Mouse (Mus musculus) CD4-positive, CD25-positive, alpha-beta regulatory T cell, adult 4 months (primary cell): ENCODE measurements around the gene Fpr1. TPM values are rescaled to one million over a fixed set of nuclear protein-coding genes. Genes with fewer than 3 reads are reported as not detected.
"Not testable (repeated sequence)": the region's sequence is repeated elsewhere in the genome, so short reads cannot be mapped to it uniquely, and the experiment has no call there.

Experiments used
- ATAC-seq: one replicate; pipeline ENCODE4 v1.8.0; 2017
- polyA plus RNA-seq, 2 experiments: library from polyadenylated mRNA; unstranded; fragments of 100-300 nt; shearing (Covaris generic); gene quantifications; one replicate each; pipeline ENCODE4 v1.2.1; 2017

Gene Fpr1
- polyA plus RNA-seq, 2 experiments from 2014 or later = not detected

DNA sequence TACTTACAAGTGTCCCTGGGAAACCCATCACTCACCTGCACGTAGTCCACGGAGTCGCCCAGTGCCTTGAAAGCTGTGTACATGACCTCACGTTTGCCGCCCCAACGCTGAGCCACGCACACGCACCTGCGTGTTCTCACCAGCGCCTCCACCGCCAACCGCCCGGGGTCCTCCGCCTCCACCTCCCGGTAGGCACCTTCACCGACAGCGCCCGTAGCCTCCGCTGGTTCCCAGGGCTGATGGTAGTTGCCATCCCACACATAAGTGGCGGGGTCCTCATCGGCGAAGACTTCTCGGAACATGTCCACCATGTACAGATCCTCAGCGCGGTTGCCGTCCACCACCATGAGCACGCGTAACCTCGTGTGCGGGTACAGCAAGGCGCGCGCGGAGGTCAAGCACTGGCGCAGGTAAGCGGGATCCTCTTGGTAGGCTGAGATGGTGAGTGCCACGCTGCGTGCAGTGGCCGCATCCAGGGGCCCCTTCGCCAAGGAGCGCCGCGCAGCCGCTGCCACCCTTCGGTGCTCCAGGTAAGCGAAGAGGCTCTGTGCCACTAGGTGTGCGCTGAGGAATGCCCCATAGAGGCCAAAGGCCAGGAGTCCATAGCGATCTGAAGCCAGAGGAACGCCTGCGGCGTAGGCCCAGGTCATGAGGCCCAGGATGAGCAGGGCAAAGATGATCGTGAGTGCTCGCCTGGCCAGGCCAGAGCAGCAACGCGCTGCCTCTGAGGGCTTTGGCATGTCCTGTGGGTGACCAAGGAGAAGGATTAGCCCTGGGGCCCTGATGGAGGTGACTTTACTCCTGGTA, 33.6 kb downstream of the Fpr1 start:
- no peak for ATAC-seq

DNA sequence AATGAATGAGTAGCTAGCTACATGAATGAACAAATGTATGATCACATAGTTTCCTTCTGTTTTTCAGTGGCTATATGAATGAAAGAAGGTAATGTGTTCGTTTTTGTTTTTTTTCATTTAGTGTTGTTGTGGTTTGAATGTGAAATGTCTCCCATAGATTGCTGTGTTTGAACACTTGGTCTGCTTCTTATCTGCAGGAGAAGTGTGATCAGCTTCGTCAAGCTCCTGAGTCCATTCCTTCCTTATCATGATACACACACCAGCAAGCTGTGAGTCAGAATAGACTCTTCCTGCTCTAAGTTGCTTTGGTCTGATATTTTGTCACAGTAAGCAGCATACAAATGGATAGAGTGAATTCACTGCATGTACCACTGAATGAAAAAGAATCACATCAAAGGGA, 34.8 kb downstream of the Fpr1 start:
- ATAC-seq = no peak

DNA sequence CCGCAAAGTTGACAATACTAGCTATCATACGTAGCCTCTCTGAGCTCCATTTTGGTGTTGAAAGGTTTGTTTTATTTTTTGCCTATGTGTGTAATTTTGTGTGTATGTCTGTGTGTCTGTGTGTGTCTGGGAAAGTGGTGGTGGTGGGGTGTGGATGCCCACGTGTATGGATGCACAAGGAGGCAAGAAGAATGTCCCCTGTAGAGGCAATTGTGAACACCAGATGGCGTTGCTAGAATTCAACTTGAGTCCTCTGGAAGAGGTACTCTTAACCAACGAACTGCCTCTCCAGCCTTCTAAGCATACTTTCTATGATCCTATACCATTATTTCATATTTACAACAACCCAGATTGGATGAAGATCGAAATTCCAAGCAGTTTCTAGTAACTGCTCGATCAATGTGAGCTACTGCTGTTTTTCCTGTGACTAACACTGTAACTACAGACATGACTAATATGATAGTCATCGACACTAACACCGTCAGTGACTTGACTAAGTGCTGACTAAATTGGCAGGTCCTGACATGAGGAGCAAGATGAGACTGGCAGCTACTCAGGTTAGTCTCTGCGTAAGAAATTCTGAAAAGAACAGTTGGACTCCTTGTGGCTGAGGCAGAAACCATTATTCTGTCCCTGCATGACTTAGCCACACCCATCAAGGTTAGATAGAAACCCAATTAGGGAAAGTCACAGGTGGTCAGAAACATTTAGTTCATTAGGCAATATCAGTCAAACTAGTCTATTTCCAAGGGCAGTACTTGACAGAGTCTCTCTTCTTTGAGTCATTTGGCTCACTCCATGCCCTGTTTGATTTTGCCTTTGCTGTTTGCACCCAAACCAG, 38.3 kb downstream of the Fpr1 start:
- peak; percentile 76 for ATAC-seq

DNA sequence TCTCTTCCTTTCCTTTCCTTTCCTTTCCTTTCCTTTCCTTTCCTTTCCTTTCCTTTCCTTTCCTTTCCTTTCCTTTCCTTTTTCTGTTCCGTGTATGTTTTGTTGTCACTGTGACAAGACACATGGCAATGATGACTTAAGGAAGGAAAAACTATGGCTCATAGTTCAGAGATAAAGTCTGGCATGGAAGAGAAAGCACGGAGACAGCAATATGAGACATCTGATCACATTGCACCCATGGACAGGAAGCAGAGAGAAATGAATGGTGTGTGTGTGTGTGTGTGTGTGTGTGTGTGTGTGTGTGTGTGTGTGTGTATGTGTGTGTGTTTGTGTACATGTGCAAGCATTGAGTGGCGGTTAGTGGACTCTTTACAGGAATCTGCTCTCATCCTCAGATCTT, 39.1 kb downstream of the Fpr1 start:
- not testable (repeated sequence) for ATAC-seq

DNA sequence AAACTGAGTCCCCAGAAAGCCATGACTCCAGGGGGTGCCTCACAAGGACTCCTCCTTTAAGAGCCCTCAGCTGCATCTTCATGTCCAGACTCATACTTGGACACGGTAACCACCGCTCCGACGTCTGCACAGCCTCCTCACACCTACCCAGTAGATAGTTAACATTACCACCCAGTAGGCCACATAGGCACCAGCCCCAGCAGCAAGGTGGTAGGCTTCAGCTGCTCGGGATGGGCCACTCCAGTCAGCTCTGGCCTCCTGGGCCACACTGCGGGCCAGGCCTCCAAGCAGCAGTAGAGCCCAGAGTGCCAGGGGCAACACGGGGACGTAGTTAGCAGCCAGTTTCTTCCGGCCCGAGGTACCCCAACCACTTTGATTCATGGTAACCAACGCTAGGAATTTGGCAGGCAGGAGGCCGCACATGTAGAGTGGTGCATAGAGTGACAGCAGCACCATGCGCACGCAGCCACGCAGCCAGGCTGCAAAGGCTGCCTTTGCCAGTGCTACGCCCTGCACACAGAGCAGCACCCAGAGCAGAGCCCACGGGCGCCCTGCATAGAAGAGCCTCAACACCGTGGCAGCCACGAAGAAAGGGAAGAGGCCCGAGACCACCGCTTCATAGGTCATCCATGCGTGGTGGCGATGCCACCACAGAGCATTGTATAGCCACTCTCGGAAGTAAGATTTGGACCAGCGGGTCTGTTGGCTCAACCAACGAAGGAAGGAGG, 40.0 kb downstream of the Fpr1 start:
- no peak for ATAC-seq

DNA sequence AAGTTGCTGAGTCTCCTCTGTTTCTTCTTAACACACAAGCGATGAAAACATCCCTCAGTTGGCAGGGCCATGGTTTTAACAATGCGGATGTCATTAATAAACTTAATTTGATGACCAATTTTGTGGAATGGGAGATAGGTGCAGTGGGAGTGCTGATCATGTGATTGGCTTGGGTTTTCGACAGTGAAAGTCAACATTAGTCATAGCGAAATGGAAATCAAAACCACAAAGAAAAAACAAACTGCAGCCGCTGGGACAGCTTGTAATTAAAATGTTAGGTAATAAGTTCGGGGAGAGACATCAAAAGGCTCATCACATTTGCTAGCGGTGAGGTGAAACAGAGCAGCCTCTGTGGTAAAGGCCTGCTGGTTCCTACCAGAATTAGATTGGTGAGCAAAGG, 42.9 kb downstream of the Fpr1 start:
- ATAC-seq = no peak

DNA sequence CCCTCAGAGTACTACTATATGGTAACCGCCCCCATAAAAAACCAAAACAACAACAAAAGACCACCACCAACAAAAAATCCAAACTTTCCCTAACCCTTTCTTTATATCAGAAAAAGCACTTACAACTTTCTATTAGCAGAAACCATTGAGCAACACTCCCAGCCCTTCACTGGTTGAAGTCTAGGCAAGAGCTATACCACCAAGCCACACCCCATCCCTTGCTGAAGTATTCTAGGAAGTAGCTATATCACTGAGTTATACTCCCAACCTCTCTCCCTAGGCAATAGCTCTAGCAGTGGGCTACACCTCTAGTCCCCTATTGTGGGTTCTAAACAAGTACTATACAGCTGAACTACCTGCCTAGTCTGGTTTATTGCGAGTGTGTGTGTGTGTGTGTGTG, 44.5 kb downstream of the Fpr1 start:
- ATAC-seq = no peak

DNA sequence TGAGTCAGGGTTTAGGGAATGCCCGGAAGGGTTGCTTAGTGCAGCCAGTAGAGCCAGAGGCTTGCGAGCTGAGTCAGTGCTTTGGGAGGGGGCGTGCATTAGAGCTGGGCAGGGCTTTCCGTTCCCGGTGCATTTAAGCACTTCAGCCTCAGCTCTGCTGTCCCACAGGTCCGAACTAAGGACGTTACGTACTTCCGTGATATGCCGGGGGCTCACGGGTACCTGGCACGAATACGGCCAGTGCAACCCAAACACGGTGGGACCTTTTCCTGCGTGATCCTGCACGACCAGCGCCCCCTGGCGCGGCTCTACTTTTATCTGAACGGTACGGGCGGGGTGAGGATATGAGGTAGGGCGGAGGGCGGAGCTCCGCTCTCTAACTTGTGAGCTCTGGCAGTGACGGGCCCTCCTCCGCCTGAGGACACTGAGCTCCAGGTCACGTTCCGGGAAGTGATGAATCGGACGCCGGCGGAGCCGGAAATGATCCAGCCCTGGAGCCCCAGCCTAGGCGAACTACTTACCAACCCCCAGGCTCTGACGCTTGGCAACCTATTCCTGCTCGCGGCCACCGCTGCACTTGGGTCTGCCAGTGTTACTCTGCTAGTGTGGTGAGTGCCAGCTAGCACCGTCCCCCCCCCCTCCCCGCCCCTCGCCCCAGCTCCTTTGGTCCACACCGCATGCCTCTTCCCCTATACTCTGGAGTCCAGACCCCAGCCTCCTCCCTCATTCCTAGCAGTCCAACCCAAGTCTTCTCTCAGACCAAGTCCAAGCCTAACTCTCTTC, 45.6 kb downstream of the Fpr1 start:
- peak; percentile 95 for ATAC-seq

DNA sequence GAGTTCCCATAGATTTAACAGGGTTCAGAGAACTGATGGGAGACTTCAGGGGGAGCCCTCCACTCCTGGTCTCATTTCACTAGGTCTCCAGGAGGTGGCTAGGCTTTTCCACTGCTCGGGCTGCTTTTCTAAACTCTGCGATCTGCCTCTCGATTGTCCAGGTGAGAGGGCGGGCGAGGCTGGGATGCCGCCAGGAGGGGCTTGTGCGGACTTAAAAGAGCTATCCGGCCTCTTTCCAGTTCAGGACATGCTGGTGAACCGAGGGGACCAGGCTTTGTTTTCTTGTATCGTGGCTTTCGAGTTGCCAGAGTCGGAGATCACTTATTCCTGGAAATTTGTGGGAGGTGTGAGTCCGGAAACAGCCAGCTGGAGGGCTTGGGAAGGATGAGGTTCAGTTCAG, 46.3 kb downstream of the Fpr1 start:
- ATAC-seq = no peak

DNA sequence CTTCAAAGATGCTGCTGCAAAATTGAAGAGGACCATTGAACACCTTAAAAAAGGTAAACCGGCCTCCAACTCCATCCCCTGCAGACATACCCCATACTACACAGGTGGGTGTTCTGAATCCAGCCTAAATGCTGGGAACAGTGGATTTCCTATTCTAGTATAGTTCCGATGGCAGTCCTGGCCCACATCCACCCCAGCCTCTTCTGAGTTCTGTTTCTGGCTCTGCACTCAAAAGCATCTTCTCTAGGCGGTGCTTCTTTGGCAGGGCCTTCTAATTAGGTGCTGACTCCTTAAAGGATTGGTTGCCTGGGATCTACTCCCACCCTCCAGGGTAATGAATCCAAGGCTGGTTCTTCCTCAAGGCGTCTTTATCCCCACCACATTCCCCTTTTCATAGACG, 47.6 kb downstream of the Fpr1 start:
- no peak for ATAC-seq

DNA sequence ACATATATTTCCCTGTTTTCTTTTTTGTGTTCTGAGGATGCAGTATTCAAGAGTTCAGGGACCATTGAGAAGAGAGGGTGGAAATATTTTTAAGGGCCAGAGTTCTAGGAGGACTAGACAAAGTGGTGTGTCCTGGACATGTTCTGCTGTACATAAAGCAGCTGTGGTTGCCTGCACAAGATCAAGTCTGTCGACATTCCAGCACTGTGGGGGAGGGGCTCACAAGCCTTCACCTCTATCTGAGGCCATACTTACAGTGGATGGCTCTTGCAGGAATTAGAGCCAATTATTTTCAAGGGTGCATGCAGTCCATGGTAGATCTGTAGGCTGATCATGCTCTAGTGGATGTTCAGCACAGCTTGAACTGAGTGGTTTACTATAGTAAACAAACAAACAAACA, 48.8 kb downstream of the Fpr1 start:
- ATAC-seq = no peak

DNA sequence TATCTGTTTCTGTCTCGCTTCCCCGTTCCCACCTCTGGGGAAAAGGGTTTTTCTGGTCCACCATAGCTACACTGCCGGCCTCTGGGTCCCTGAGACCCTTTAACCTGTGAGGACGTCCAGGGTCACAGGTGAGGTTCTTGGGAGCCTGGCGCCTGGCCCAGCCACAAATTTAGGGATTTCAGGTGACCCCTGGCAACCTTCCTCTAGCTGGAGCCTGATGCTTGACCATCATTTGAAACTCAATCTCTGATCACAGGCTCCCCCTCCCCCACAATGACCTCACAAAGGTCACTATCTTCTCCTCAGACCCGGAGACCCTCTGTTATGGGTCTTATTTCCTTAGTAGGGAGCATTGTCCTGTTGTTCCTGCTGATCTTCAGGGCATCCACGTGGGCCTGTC, 53.0 kb downstream of the Fpr1 start:
- ATAC-seq = no peak

DNA sequence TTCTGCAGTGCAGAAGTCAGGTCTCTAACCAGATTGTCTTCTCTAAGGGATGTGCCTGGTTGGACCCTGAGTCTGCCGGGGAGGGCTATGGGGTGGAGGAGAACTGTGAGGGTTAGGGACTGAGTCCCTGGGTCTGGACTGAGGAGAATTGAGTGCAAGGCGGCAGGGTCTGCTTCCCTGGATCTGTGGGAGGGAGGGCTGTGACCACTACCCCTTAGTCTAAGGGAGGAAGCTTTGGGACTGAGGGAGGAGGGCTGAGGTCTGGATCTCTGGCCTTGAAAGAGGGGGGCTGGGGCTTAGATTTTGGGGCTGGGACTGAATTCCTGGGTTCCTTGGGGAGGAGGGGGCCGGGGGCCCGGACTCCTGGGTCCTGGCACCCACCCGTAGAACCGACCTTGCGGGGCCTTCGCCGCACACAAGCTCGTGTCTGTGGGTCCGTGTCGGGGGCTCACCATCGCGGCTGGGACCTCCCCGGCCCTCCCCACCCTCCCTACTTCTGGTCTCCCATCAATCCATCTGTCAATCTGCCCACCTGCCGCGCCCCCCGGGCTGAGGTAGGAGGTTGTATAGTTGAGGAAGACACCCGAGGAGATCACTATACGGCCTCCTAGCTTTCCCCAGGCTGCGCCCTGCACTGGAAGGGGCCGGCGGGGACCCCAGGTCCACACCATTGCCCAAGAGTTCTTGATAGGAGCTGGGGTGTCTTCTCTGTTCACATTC, 53.8 kb downstream of the Fpr1 start:
- ATAC-seq = no peak

DNA sequence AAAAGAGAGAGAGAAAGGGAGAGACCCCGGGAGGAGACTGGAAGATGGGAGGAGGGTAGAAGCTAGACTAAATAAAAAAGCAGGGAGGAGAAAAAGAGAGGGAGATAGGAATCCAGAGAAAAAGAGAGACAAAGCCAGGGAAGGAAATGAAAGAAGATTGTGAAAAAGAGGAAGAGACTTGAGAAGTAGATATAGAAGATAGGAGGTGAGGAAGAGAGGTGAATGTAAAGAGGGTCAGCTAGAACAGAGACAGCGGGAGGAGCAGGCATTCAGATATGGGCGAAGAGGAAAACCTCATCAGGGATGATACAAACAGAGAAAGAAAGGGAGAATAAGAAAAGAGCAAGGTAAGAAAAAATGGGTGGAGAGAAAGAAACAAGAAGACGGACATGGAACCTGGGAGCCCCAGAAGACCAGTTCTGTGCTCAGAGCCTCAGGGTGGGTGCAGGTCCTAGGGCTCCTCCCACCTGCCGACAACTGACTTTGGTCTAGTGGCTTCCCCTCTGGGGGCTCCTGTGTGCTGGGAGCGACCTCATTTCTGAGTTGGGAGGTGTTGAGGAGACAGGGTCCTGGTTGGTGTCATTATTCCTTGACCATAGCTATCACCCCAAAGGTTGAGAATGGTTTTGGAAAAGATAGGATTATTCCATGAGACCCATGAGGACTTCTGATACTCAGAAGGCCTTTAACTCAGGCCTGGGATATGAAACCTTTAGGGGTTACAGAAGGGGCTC, 54.5 kb downstream of the Fpr1 start:
- no peak for ATAC-seq

DNA sequence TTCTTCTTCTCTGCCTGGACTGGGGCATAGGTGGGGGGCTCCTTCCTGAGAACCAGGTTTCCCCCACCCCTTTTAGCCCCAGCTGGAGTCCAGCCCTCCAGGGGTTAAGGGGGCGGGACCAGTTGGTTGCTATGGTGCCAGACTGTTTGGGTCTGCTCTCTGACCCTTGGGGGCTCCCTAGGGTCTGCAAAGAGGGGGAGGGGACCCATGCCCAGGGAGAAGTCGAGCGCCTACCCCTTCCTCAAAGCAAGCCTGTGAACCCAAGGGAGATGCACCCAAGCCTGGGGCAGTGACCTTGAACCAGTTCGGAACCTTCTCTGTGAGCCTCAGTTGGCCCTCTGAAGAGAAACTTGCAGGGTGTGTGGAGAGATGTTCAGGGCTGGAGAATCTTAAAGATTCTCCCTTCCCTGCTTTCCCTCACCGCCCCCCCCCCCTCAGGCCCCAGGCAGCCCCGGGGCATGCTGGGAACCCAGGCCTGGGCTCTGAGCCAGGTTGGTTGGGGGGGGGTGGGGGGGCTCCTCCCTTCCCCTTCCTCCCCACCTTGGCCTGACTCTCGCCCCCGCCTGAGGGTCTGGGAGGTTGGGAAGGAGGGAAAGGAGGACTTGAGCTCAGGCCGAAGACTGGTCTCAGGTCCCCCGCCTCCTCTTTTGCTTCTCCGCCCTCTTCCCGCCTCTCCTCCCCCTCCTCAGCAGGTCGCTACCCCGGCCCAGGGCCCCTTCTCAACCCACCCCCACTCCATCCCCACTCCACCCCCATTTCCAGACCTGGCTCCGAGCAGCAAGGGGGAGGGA, 55.4 kb downstream of the Fpr1 start:
- ATAC-seq = no peak

DNA sequence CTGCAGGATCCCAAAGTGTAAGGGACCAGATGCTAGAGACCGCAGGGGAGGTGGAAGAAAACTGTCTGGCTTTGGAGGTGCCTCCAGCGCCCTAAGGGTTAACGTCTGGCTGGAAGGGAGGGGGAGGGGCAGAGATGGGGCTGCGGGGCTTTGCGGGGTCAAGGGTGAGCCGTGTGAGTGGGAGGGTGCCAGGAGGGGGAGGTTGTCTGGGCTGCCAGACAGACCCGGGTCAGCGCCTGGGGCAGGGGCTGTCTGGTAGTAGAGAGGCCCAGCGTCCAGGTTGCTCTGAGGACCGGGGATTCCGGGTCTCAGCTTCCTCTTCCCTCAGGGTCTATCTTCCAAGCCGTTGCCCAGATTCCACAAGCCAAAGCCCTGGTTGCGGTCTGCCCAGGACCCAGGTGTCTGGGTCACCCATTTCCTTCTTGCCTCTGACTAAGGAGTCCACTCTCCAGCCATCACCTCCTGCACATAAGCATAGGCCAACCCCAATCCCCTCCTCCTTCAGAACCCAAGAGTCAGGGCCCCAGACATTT, 56.0 kb downstream of the Fpr1 start:
- no peak for ATAC-seq

DNA sequence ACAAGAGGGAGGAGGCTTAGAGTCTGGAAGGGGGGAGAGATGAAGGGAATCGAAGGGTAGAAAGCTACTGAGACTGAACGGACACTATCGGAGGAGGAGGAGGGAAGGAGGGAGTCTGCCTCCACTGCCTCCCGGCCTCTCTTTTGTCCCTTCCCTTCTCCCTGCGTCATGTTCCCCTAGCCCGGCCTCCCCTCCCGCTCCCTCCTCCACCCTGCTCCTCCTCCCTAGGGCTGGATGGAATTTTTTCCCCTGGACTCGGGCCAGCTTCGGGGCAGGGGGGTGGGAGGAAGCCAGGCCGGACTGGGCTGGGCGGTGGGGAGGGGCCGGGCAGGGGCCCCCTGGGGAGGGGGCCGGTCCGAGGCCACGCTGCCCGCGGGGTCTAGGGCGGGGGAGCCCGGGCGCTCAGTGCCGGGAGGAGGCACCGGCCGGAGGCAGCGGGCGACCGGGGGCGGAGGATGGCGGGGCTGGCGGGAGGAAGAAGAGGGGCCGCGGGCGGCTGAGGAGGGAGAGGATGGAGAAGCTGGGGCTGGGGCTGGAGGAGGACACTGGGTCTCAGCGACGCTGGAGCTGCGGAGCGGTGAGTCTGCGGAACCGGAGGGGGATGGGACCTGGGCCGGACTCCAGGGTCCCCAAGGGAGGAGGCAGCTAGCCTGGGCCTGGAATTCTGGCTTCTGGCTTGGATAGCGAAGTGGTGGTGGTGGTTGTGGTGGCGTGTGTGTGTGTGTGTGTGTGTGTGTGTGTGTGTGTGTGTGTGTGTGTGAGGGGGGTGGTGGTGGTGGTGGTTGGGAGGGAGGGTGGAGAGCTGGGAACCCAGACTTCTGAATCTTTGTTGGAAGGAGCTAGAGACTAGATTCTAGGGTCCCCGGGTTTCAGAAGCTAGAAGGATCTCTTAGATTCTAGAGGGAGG, 56.7 kb downstream of the Fpr1 start, which contains the start of gene Spaca6:
Gene Spaca6, plus strand, starts transcription at position 408 of the 907 bp plus-strand sequence.
- ATAC-seq = peak; percentile 30
